Mouse (Mus musculus): ENCODE measurements around the gene Gpr141. TPM values are rescaled to one million over a fixed set of nuclear protein-coding genes. Genes with fewer than 3 reads are reported as not detected.

Gpr141 gene
- total RNA-seq (2012; rRNA removed), result not detected in 2 replicates
- polyA plus RNA-seq (2012; ENCODE audit: insufficient read depth in 1 of 2, insufficient read length in 2 of 2, low read depth in 1 of 2, low replicate concordance in 2 of 2, missing spikeins in 1 of 2), result not detected

- Histone ChIP-seq H3K36me3 (ENCODE audit: control insufficient read depth in 1 of 2, insufficient read depth in 2 of 2, low read length in 2 of 2) (no peaks in the 10 kb centered on the region), H3K27ac (ENCODE audit: control insufficient read depth, low read depth, low read length) (no peak within 1 kb of the TSS), H3K79me2 (ENCODE audit: control insufficient read depth, insufficient read depth, low read length, poor library complexity) (no peaks in the 10 kb centered on the region), H3K9ac (ENCODE audit: control insufficient read depth, low read depth, low read length, poor library complexity, severe bottlenecking) (no peak within 1 kb of the TSS), H3K9me3 (replicated peaks; ENCODE audit: insufficient read depth, low read length) (no peaks in the 10 kb centered on the region), H3K4me3 (ENCODE audit: control insufficient read depth in 1 of 2, insufficient read depth in 1 of 2, low read depth in 2 of 2, low read length in 2 of 2) (no peak within 1 kb of the TSS), H3K4me1 (ENCODE audit: control insufficient read depth in 1 of 2, insufficient read depth in 2 of 2, low read length in 2 of 2) (no peaks in the 10 kb centered on the region), H3K27me3 (ENCODE audit: control insufficient read depth in 1 of 2, insufficient read depth in 2 of 2, low read length in 2 of 2) (no peaks in the 10 kb centered on the region; a peak in 1 of 4 replicates)
- no peak for DNase-seq (ENCODE audit: low read depth, low spot score)
- TF ChIP-seq E2F4 (IDR thresholded peaks at IDR 0.05; ENCODE audit: borderline replicate concordance, low read depth, low read length) (no peak), ZC3H11A (IDR thresholded peaks at IDR 0.05; ENCODE audit: low read depth, low read length) (no peak), SIN3A (IDR thresholded peaks at IDR 0.05; ENCODE audit: low read length) (no peak), MYB (IDR thresholded peaks at IDR 0.05; ENCODE audit: low read depth, low read length) (no peak), EP300 (IDR thresholded peaks at IDR 0.05; ENCODE audit: low read depth in 1 of 2, low read length in 2 of 2) (no peak), POLR2AphosphoS5 (IDR thresholded peaks at IDR 0.05; ENCODE audit: borderline replicate concordance, low read depth, low read length) (no peak), ZMIZ1 (IDR thresholded peaks at IDR 0.05; ENCODE audit: low read depth, low read length) (no peak), POLR2AphosphoS2 (IDR thresholded peaks at IDR 0.05; ENCODE audit: low read length) (no peak), USF2 (IDR thresholded peaks at IDR 0.05; ENCODE audit: borderline replicate concordance in 1 of 2, insufficient read depth in 1 of 2, low read depth in 1 of 2, low read length in 2 of 2) (no peak), GATA1 (IDR thresholded peaks at IDR 0.05; ENCODE audit: low read depth, low read length) (no peak), USF1 (IDR thresholded peaks at IDR 0.05; ENCODE audit: low read depth, low read length) (no peak)
Observed at GRCm38 (mm10) chr13:19824071-19824470, at the start of gene Gpr141. TSS of gene Gpr141 (minus strand) at chr13:19824257.

DNA sequence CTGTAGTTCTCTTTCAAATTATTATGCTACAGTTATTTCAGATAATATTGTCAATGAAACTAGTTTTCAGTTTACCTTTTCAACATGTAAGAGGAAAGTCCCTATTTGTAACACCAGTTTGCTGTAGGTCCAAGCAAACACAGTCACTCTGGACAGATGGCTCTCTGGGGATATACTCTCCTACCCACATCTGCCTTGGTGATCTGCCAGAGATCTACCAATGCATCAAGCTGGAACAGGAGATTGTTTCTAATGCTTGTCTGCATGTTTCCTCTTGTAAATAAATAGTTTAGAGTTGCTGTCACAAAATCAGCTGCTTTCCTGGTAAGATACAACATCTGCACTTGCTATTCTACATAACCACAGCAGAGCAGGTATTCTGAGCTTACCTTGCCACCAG, 40.2 kb upstream of the Gpr141 start:
- Histone ChIP-seq H3K36me3 (ENCODE audit: control insufficient read depth in 1 of 2, insufficient read depth in 2 of 2, low read length in 2 of 2) (no peaks in the 10 kb centered on the region), H3K4me1 (ENCODE audit: control insufficient read depth in 1 of 2, insufficient read depth in 2 of 2, low read length in 2 of 2) (no peaks in the 10 kb centered on the region), H3K27me3 (ENCODE audit: control insufficient read depth in 1 of 2, insufficient read depth in 2 of 2, low read length in 2 of 2) (no peaks in the 10 kb centered on the region), H3K9ac (ENCODE audit: control insufficient read depth, low read depth, low read length, poor library complexity, severe bottlenecking) (no peak overlapping the region), H3K9me3 (replicated peaks; ENCODE audit: insufficient read depth, low read length) (no peaks in the 10 kb centered on the region), H3K4me3 (ENCODE audit: control insufficient read depth in 1 of 2, insufficient read depth in 1 of 2, low read depth in 2 of 2, low read length in 2 of 2) (no peak overlapping the region), H3K27ac (ENCODE audit: control insufficient read depth, low read depth, low read length) (no peak overlapping the region), H3K79me2 (ENCODE audit: control insufficient read depth, insufficient read depth, low read length, poor library complexity) (no peaks in the 10 kb centered on the region)
- TF ChIP-seq RCOR1 (IDR thresholded peaks at IDR 0.05; ENCODE audit: low read depth, low read length) (no peak), SIN3A (IDR thresholded peaks at IDR 0.05; ENCODE audit: low read length) (no peak), UBTF (IDR thresholded peaks at IDR 0.05; ENCODE audit: borderline replicate concordance, insufficient read depth, low read depth, low read length) (no peak), MEF2A (IDR thresholded peaks at IDR 0.05; ENCODE audit: extremely low read depth, insufficient replicate concordance, low read depth, low read length, poor library complexity, severe bottlenecking) (no peak), GATA1 (IDR thresholded peaks at IDR 0.05; ENCODE audit: low read depth, low read length) (no peak), KAT2A (conservative IDR thresholded peaks at IDR 0.05; ENCODE audit: low read depth, low read length) (no peak), SMC3 (IDR thresholded peaks at IDR 0.05; ENCODE audit: low read depth, low read length) (no peak), MAX (IDR thresholded peaks at IDR 0.05; ENCODE audit: low read length) (no peak), JUND (IDR thresholded peaks at IDR 0.05; ENCODE audit: low read depth, low read length) (no peak), MAFK (IDR thresholded peaks at IDR 0.05; ENCODE audit: borderline replicate concordance, low read depth, low read length) (no peak), ETS1 (IDR thresholded peaks at IDR 0.05; ENCODE audit: low read depth, low read length) (no peak), ZC3H11A (IDR thresholded peaks at IDR 0.05; ENCODE audit: low read depth, low read length) (no peak), MYC (IDR thresholded peaks at IDR 0.05; ENCODE audit: low read depth, low read length) (no peak), USF2 (IDR thresholded peaks at IDR 0.05; ENCODE audit: borderline replicate concordance in 1 of 2, insufficient read depth in 1 of 2, low read depth in 1 of 2, low read length in 2 of 2) (no peak), MYB (IDR thresholded peaks at IDR 0.05; ENCODE audit: low read depth, low read length) (no peak)
- no peak for DNase-seq (ENCODE audit: low read depth, low spot score)

All from MEL (cell line).